Mouse (Mus musculus) common myeloid progenitor, adult 5-6 weeks (primary cell): ENCODE data around the gene Mrpl46. TPM values are rescaled to one million over a fixed set of nuclear protein-coding genes. Genes with fewer than 3 reads are reported as not detected.

Experiments
- ATAC-seq: replicated peaks from 2 replicates; pipeline ENCODE4 v1.8.0; 2016; ENCODE audit warnings: low read depth, mild to moderate bottlenecking, moderate TSS enrichment, inconsistent platforms; ENCODE audit not compliant: poor library complexity, severe bottlenecking
- total RNA-seq: library from RNA; stranded (forward); fragments of 200-1000, 187-1606 nt; gene quantifications from 2 replicates; pipeline ENCODE4 v1.2.3, GENCODE M21; 2017

Mrpl46 gene
- 30.0 and 40.9 TPM in 2 replicates for total RNA-seq

DNA sequence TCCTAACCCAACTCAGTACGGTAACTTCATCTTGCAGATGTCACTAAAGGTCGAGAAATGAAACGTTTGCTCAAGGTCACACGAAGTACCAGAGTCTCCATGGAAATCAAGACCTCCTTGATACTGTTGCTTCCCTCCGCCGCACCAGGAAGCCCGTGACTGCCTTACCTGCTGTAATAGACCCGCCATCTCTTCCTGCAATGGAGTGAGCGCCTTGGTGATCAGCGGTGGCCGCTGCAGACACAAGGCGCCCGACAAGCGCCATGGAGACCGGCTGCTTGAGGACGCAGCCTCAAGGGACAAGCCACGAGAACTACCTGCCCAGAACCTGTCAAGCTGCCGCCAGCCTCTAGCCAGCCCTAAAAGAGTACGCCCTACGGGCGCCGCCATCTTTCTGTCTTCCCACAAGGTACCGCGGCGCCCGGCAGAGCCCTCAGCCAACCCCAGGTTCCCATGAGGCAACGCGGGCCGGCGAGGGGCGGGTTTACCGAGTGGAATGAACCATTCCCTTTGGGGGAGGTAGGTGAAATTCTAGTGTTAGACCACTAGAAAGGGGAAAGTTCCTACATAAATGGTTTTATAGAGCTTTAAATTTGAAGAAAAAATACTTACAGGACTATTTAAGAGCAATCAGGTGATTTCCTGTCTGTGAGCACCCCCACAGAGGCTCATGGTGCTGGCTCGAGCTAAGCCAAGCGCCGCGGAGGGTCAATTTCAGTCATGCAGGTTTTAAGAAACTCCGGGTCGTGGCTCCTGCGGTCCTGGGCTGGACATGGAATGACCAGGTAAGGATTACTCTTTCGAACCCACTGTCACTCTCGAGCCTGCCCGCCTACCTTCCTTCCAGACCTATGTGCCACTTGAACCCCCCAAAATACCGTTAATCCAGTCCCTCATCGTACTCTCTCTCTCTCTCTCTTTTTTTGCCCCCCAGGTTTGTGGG lies at the start of gene Mrpl46, which contains the start of gene Mrps11:
Mrpl46 (minus strand) TSS at position 893 of the 943 bp plus-strand sequence.
Mrps11 (plus strand) TSS at position 481 of the 943 bp plus-strand sequence.
- ATAC-seq, result peak; percentile 99

DNA sequence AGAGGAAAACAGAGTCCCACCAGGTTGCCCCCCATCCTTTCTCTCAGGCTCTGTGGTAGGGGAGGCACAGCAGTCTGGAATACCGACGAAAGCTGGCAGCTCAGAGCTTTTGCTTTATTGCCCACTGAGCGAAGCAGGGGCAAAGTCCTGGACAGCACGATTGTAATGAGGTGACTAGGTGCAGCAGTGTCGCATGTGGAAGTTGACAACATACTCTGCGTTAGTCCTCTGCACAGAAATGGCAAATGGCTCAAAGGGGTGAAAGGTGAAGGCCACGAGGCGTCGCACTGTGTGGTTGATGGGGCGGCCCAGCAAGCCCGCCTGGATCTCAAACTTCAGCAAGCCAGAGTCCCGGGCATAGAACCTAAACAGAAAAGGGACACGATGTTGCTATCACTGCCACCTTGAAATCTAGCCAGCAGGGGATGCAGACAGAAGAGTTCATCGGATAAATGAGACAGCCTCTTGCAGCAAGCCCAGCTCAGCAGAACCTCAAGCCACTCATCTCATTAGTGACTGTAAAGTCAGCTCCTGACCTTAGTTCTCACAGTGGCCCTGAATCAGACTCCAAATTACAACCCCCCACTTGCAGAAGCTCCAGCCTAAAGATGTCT lies 44.5 kb upstream of the Mrpl46 start:
- ATAC-seq, result no peak

DNA sequence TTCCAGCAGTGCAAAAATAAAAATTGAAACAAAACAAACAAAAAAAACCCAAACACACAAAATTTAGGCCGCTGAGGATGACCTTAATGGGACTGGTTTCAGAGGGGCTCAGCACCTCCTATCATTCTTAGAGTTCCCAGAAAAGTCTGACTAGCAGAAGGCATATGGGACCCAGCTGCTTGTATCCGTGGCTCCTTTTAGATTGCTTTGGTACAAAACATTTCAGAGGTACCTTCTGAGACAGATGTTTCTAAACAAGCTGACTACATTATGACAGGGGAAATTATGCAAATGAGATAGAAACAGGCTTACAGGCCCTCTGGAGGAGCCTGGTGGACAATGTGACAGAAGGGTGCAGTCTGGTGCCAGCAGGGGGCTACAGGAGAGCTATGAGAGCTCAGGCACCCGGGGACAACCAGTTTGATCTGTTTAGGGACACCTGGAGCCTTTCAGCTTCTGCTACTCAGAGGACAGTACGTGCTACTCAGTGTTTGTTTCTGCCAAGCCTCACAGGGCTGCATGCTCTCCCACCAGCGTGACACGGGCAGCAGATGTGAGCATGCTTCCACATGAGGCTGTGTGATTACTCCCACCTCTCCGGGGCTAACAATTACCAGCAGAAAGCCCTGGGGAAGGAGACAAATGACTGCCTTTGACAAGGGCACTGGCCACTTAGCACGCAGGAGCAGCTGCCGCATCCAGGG lies 43.5 kb upstream of the Mrpl46 start:
- ATAC-seq, result peak; percentile 62; the same call in 1 of the 2 replicates

GRCm38 (mm10) chr7:78818336-78818735 lies 35.0 kb upstream of the Mrpl46 start:
- no peak for ATAC-seq

DNA sequence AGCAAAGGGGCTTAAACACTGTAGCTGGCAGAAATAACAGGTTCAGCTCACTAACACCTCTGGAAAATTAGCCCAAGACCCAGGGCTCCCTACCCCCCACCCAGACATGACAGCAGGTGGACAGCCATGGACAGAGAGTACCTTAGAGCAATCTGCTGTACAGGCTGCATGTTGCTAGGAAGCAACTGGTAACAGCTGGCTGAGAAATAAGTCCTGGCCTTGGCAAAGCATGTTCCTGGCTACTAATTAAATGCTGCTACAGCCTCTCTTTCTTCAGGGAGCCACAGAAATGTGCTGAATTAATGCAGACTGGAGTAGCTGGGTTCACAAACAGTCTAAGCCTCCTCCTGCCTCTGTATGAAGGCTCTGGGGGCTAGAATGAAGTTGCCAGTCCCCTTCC lies 31.4 kb upstream of the Mrpl46 start:
- ATAC-seq, result no peak

- ATAC-seq, result no peak
These were observed 30.5 kb upstream of the Mrpl46 start for GRCm38 (mm10) chr7:78813791-78814190.

GRCm38 (mm10) chr7:78807192-78807591 lies 23.9 kb upstream of the Mrpl46 start:
- no peak for ATAC-seq

- peak; percentile 64 for ATAC-seq
These were observed 20.5 kb upstream of the Mrpl46 start for GRCm38 (mm10) chr7:78803841-78804240.

DNA sequence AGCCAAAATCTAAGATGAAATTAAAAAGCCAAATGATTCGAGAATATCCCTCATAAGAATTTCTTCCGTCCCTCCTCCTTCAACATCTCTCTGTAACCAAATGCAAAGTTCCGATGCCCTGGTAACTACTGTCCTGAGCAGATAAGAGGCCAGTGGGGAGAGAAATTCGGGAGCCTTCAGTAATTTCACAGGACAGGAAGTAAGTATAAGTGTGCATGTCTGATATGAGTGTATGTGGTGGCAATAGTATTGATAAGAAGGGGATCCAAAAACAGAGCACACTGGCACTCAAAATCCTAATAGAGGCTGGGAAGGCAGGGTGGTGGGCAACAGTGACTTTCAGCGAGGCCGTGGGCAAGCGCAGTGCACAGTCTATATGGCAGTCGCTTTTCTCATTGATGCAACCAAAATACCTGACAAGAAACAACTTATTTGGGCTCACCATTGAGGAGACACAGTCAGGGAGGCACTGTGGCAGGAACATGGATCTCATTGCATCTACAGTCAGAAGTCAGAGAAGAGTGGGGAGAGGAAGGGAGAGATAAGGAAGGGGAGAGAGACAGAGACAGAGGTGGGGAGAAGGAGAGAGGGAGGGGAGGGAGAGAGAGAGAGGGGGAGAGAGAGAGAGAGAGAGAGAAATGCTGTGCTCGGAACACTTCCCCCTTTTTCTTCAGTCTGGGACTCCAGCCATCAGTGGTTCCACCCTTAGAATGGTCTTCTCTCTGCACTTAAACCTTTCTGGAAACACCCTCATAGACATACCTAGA lies 16.6 kb upstream of the Mrpl46 start:
- ATAC-seq, result peak; percentile 79

DNA sequence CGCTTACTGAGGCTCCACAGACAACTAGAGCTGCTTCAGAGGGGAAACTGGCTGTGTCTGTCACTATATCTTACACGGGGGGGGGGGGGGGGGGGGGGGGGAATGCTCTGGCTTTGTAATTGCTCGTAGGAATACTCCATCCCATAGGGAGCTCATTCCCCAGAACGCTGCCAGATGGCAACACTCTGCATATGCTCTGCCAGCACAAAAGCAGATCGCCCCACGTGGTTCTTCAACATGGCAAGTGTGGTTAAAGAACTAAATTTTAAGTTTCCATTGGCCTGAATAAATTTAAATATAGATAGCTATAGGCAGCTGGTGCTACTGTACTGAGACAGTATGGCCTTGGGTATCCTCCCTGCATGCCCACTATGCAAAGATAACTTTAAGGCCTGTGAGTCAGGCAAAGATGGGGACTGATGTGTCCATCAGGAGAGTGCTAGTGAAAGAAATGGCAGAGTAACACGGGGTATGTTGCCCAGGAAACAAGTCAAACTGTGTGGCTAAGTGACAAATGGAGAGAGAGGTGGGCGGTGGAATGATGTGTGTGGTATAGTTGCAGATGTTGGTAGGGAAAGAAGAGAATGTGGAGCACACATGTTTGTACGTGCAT lies 14.6 kb upstream of the Mrpl46 start:
- ATAC-seq, result no peak

DNA sequence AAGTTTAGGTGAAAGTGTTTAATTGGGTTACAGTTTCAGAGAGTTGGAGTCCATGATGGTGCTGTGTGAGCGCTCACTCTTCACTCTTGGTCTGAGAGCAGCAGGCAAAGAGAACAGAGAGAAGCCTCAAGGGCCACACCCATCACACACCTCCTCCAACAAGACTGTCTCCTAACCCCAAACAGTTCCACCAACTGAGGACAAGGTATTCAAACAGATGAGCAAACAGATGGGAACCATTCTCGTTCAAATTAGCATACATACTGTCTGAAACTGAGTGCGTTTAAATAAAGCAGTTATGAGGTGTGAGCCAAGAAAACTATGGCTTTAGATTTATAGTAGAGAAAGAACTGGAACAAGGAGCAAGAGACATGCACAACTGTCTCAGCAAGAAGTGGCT lies 13.3 kb upstream of the Mrpl46 start:
- no peak for ATAC-seq

- ATAC-seq, result no peak
These were observed 11.3 kb upstream of the Mrpl46 start for GRCm38 (mm10) chr7:78794571-78795092.

GRCm38 (mm10) chr7:78793895-78794570 lies 10.7 kb upstream of the Mrpl46 start:
- peak; percentile 70 for ATAC-seq

DNA sequence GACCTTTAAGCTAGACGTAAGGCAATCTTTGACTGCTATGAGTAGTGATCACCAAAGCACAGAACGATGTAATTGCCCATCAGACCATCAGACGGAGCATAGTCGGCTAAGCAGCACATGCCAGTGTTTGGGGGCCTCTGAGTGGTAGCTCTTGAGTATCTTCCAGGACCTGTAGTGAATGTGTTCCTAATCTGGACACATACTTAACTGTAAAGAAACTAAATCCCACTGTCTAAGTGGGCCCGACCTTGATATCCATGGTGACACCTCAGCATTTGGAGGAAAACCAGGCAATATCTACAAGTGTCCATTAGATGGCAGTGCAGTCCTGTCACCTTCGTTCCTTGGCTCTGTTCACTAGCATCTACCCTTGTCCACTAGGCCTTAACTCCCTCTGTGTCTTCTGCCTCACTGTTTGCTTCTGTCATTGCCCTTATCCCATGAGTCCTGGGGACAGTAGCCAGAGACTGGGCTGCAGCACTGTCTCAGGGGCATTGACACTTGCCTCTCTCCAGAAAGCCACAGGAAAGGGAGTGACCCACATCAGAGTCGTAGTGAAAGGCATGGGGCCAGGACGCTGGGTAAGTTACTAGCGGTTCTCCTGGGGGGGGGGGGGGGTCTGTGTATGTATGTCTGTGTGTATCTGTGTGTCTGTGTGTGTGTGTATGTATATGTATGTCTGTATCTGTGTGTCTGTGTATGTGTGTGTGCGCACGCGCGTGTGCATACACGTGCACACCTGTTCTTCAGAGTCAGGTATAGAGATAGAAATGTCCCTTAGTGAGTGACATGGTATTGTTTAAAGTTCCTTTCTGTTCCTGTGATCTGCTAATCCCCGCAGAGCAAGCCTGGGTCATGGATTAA lies 8.3 kb upstream of the Mrpl46 start:
- ATAC-seq, result peak; percentile 79

- no peak for ATAC-seq
These were observed 4.6 kb upstream of the Mrpl46 start for GRCm38 (mm10) chr7:78787793-78788380.

- no peak for ATAC-seq
These were observed 2.6 kb upstream of the Mrpl46 start for GRCm38 (mm10) chr7:78785906-78786305.

- ATAC-seq, result no peak
These were observed 4.6 kb downstream of the Mrpl46 start for GRCm38 (mm10) chr7:78778741-78779140.
